Mouse (Mus musculus): ENCODE measurements at regions not wholly inside any gene's neighbourhood (a gene's known extent, or its start where the extent isn't known, plus 50 kb on each side); places are given as distances from the start of the nearest gene placed in this dataset.

DNA sequence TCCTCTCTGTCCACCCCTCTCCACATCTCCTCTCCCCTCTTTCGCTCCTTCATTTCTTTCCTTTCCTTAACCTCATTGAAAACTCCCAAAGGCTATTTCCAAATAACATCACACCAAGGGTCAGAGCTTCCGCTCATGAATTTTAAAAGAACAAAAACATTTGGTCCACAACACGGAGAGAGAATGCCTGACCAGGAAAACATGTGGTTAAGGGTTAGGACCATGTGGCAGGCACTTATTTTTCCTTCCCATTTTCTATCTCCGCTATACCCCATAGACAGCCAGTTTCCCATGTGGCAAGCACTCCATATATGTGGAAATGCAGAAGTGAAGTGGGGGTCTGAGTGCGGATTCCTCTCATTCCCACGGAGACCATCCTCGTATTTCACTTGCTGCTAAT lies 105.2 kb upstream of the Cpm start:
- ChIA-PET CTCF (no interaction called here), POLR2A (no interaction called here)
- H3K27me3 ChIP-seq: no peaks in the 10 kb centered on the region
- no peak for DNase-seq (ENCODE audit: low read depth, low spot score)
- TF ChIP-seq CTCF (IDR thresholded peaks at IDR 0.05): no peak
- in situ Hi-C loops (cut with MboI; ENCODE audit: low pct_unique_long_range_greater_than_20kb): no loop called here
- no peak for ATAC-seq

DNA sequence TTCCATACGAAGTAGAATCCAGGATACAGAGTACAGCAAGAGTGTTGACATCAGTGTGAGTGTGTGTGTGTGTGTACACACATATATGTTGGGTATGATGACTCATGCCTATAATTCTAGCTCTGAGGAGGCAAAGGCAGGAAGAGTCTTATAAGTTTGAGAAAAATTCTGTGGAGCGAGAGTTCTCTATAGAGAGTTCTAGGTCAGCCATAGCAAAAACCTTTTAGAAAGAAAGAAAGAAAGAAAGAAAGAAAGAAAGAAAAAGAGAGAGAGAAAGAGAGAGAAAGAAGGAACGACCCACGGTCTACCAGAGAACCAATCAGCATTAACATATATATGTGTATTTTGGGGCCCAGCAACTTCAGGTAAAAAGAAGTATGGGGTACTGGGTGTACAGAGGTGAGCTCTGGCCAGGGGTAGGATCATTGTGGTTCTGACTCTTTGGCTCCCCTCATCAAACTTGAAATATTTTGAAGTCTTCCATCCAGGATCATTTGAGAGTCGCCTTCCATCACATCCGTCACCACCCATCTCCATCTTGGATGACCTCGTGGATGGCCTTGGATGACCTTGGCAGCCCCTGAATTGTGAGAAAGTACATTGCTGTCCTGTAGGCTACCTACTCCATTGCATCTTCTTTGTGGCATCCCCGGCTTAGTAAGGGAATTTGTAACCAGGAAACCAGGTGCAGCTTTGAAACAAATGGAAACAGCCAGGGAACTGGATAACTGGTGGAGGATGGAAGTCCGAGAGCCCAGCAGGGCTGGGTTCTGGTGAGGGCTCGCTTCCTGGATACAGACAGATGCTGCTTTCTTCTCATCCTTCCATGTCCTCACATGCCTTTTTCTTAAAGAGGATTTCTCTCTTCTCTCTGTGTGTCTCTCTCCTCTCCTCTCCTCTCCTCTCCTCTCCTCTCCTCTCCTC lies 106.1 kb upstream of the Cpm start:
- POLR2A ChIA-PET: no interaction called here
- no peak for DNase-seq (ENCODE audit: low read depth, low spot score)
- CTCF ChIA-PET: no interaction called here
- H3K27me3 ChIP-seq: no peaks in the 10 kb centered on the region
- TF ChIP-seq CTCF (IDR thresholded peaks at IDR 0.05): no peak
- ATAC-seq: no peak
- in situ Hi-C loops (cut with MboI; ENCODE audit: low pct_unique_long_range_greater_than_20kb): no loop called here

DNA sequence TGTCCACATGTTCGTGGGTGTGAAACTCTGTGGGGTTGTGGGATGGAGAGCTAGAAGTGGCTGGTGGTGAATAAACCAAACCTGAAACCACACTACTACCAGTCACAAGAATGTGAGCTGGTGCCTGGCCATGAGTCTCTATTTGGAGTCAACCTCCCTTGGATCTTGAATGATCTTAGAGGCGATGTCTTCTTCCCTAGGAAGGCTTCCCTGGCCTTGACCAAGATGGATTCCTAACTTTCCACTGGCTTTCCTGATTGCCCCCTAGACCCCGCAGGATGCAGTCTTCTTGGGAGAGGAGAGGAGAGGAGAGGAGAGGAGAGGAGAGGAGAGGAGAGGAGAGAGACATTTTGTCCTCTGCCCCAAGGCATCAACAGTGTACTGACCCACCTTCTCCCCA lies 106.9 kb upstream of the Cpm start:
- no peak for TF ChIP-seq CTCF (IDR thresholded peaks at IDR 0.05)
- ChIA-PET POLR2A (no interaction called here), CTCF (no interaction called here)
- no peak for ATAC-seq
- no peak for DNase-seq (ENCODE audit: low read depth, low spot score)
- no peaks in the 10 kb centered on the region for H3K27me3 ChIP-seq
- in situ Hi-C loops (cut with MboI; ENCODE audit: low pct_unique_long_range_greater_than_20kb): no loop called here

DNA sequence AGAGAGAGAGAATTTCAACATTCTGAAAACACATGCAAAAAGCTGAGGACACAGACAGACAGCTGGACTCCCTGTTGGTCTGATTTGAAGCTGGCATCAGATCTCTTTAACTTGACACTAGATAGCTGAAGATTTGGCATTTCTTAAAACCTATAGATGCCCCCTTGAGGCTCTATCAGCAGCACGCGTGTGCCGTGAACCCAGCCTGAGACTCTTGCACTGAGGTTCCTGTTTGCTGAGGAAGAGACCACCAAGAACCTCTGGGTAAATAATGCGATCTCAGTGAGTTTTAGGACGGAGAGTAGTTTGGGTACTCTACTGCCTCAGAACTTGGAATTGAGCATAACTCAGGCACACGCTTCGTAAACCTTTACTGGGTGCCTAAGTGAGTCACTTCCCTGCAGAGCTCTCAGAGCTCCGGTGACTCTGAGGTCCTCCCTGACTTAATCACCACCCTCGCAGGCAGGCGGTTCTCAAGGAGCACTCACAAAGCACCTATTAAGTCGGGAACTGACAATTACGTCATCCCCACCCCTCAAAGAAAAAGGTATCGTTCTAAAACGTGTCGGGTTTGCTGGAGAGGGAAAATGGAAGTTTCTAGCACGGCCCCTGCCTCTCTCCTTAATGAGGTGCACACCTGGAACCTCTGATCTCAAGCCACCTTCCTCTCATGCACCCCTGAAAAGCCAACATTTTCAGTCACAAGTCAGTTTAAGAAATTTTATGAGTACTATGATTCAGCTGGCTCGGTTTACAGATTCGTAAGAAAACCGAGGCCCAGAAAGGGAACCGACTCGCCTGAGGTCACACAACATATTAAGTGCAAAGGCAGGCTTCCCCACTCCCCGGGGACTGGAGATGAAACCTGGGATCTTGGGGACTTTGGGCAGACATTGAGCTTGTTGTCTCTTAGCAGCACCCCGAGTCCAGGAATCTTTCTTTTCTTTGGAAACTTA lies 107.7 kb upstream of the Cpm start:
- no peaks in the 10 kb centered on the region for H3K27me3 ChIP-seq
- ChIA-PET CTCF (interaction anchor here (0.7 kb wide), 1 partner anchor 17 kb away, joined by 3 read pairs; no protein-coding TSS in a partner anchor), POLR2A (interaction anchor here (0.6 kb wide), 1 partner anchor 189 kb away, joined by 5 read pairs; no protein-coding TSS in a partner anchor)
- DNase-seq (ENCODE audit: low read depth, low spot score): peak; percentile 30
- in situ Hi-C loops (cut with MboI; ENCODE audit: low pct_unique_long_range_greater_than_20kb): no loop called here
- ATAC-seq: peak; percentile 54
- TF ChIP-seq CTCF (IDR thresholded peaks at IDR 0.05): no peak

DNA sequence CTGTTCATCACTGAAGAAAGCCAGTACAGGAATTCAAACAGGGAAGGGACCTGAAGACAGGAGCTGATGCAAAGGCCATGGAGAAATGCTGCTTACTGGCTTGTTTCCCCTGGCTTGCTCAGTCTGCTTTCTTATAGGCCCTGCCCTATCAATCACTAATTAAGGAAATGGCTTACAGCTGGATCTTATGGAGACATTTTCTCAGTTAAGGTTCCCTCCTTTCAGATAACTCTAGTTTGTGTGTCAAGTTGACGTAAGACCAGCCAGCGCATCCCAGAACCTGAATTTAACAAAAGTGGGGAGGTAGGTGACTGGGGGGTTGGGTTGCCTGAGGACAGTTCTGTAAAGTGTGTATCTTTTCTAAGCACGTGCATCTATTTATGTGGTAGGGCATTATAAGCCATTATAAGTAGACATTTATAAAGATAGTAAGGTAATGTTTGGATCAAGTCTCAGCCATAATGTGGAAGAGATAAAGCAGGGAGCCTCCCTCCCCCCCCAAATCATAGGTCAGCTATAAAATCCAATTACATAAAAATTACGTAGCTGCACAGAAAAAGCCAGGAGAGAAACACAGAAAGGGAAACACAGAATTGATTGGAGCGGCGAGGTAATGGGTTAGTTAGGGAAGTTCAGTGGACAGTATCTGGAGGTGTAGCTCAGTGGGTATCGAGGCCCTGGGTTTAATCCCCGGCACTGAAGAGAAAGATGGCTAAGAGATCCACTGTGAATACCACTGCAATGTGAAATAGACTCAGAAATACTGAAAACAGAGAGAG lies 108.6 kb upstream of the Cpm start:
- POLR2A ChIA-PET: interaction anchor here (0.6 kb wide), 1 partner anchor 190 kb away, joined by 5 read pairs; no protein-coding TSS in a partner anchor
- no peak for TF ChIP-seq CTCF (IDR thresholded peaks at IDR 0.05)
- in situ Hi-C loops (cut with MboI; ENCODE audit: low pct_unique_long_range_greater_than_20kb): no loop called here
- no peaks in the 10 kb centered on the region for H3K27me3 ChIP-seq
- DNase-seq (ENCODE audit: low read depth, low spot score) (no peak), ATAC-seq (no peak)
- CTCF ChIA-PET: interaction anchor here (0.7 kb wide), 1 partner anchor 18 kb away, joined by 3 read pairs; no protein-coding TSS in a partner anchor

DNA sequence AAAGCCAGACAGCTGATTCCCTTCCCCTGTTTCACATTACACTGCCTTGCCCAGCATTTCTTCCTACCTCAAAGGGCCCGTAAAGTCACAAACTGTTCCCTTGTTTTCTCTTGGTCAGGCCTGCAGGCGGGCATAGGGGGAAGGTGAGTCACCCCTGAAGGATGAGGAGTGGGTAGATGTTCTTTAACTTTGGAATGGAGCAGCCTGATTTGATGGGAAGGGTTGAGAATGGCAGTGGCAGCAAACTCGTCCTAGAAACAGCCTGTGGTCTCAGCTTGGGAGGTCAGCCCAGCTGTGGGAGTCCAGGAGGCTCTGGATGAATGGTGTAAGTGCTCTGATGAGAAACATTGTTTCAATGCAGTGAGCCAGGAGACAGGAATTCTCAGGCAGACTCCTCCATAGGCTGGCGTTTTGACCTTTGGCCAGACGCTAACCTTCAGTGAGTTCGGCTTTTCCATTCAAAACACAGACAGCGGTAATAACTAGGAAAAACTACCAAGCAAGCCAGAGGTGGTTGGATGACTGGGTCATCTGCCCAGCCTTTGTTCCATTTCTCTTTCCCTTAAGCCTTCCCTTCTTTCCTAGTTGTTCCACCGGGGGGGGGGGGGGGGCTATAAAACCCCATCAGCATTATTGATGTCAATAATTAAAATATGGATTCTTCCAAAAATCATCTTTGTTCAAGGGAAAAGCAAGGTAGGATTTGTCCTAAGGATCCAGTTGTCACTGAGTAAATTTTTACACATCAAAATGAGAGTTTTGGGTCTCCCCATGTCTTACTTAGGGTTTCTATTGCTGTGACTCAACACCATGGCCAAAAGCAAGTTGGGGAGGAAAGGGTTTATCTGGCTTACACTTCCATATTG lies 109.4 kb upstream of the Cpm start:
- in situ Hi-C loops (cut with MboI; ENCODE audit: low pct_unique_long_range_greater_than_20kb): loop anchor here (5.0 kb wide), 1 partner anchor 157 kb away; no protein-coding TSS in a partner anchor
- ATAC-seq (peak; percentile 85), DNase-seq (ENCODE audit: low read depth, low spot score) (peak; percentile 73)
- TF ChIP-seq CTCF (IDR thresholded peaks at IDR 0.05): no peak
- H3K27me3 ChIP-seq: no peaks in the 10 kb centered on the region
- CTCF ChIA-PET: interaction anchor here (0.9 to 1.2 kb wide), 2 partner anchors 24 to 88 kb away, joined by 3 to 4 read pairs; no protein-coding TSS in a partner anchor
- POLR2A ChIA-PET: interaction anchor here (0.7 to 0.9 kb wide), 2 partner anchors 25 to 67 kb away, joined by 3 to 6 read pairs; no protein-coding TSS in a partner anchor

DNA sequence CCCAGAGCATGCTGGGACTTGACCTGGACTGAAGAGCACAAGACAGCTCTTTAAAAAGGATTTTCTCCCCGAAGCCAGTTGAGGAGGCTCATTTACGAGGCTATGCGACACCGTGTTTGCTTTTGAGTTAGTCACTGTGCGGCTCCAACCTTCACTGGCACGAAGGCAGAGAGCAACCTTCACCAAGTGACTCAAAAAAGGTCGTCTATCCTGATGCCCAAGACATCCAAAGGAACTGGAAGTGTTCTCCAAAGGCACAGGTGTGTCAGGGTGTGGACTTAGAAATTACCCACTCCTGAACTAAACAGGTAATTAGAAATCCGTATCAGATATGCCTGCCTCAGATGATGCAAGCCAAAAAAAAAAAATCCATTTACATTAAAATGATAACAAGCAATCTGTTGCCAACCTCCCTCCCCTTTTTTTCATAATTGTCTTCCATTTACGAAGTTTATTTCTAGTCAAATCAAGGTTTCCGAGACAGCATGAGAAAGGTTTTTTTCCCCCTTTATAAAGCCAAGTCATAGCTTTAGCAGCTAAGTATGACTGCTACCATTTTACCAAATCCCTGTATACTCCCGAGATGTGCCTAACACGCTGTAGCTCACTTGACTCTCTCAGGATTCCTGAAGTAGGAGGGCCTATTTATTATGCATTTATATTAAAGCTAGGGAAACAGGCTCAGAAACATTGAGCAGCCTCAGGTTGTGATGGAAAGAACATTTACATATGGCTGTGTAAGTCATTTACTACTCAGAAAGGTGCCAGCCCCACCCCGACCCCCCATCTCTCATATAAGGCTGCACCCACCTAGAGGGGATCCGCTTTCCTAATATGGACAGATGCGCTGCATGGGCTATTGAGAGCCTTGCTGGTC lies 110.3 kb upstream of the Cpm start:
- DNase-seq (ENCODE audit: low read depth, low spot score): no peak
- TF ChIP-seq CTCF (IDR thresholded peaks at IDR 0.05): no peak
- POLR2A ChIA-PET: interaction anchor here (0.7 to 0.9 kb wide), 2 partner anchors 26 to 67 kb away, joined by 3 to 6 read pairs; no protein-coding TSS in a partner anchor
- in situ Hi-C loops (cut with MboI; ENCODE audit: low pct_unique_long_range_greater_than_20kb): loop anchor here (5.0 kb wide), 1 partner anchor 158 kb away; no protein-coding TSS in a partner anchor
- no peaks in the 10 kb centered on the region for H3K27me3 ChIP-seq
- ATAC-seq: no peak
- CTCF ChIA-PET: interaction anchor here (0.9 to 1.7 kb wide), 3 partner anchors 24 to 87 kb away, joined by 3 to 4 read pairs (median 4); no protein-coding TSS in a partner anchor
